Mouse (Mus musculus) thymus, adult 2 months (tissue): ENCODE data around the gene Rasl10a. TPM values are rescaled to one million over a fixed set of nuclear protein-coding genes. Genes with fewer than 3 reads are reported as not detected.

Experiments
- DNase-seq: peaks from one replicate; pipeline ENCODE4 v3.0.0; 2021
- H3K27ac ChIP-seq: fragments of 200-500 bp; 2 replicates; pipeline ENCODE4 v1.5.1; 2012; ENCODE audit warnings: low read length, control low read depth; ENCODE audit not compliant: control insufficient read depth, insufficient read depth
- H3K27me3 ChIP-seq: fragments of 200-500 bp; 2 replicates; pipeline ENCODE4 v1.6.1; 2012; ENCODE audit warnings: mild to moderate bottlenecking, low read length, moderate library complexity, mixed read lengths; ENCODE audit not compliant: control insufficient read depth, insufficient read depth
- H3K36me3 ChIP-seq: fragments of 200-500 bp; 2 replicates; pipeline ENCODE4 v1.6.1; 2012; ENCODE audit warnings: mild to moderate bottlenecking, low read length, moderate library complexity; ENCODE audit not compliant: control insufficient read depth, insufficient read depth
- H3K4me1 ChIP-seq: fragments of 200-500 bp; replicated peaks from 2 replicates; pipeline ENCODE4 v1.6.1; 2012; ENCODE audit warnings: low read length; ENCODE audit not compliant: control insufficient read depth, insufficient read depth
- H3K4me3 ChIP-seq: fragments of 200-500 bp; 2 replicates; pipeline ENCODE4 v1.5.1; 2012; ENCODE audit warnings: mild to moderate bottlenecking, low read length, control low read depth, moderate library complexity; ENCODE audit not compliant: control insufficient read depth, insufficient read depth
- CTCF ChIP-seq: fragments of 200-500 bp; IDR thresholded peaks from 2 replicates; pipeline ENCODE4 v1.5.1; 2012; ENCODE audit warnings: mild to moderate bottlenecking, control low read depth, low read length, moderate library complexity, borderline replicate concordance; ENCODE audit not compliant: control insufficient read depth, poor library complexity, insufficient read depth; ENCODE audit errors: extremely low read depth
- POLR2A ChIP-seq: fragments of 200-500 bp; IDR thresholded peaks from 2 replicates; pipeline ENCODE4 v1.6.1; 2012; ENCODE audit warnings: mild to moderate bottlenecking, low read length, control low read depth, moderate library complexity; ENCODE audit not compliant: control insufficient read depth, poor library complexity, insufficient read depth; ENCODE audit errors: extremely low read depth
- WGBS: fragments of 180-500 bp; shearing (Covaris S2); methylation state at CpG from one replicate; pipeline ENCODE4 v1.1.7; 2018; 5-methylcytosine and 5-hydroxymethylcytosine counted together
- polyA plus RNA-seq: library from polyadenylated mRNA; depleted of rRNA; stranded (reverse); fragments of >200 nt; gene quantifications from 2 replicates; pipeline ENCODE4 v1.2.3, GENCODE M21; 2012; rRNA removed

Rasl10a gene
- polyA plus RNA-seq = 5.1 and 6.5 TPM in 2 replicates

DNA sequence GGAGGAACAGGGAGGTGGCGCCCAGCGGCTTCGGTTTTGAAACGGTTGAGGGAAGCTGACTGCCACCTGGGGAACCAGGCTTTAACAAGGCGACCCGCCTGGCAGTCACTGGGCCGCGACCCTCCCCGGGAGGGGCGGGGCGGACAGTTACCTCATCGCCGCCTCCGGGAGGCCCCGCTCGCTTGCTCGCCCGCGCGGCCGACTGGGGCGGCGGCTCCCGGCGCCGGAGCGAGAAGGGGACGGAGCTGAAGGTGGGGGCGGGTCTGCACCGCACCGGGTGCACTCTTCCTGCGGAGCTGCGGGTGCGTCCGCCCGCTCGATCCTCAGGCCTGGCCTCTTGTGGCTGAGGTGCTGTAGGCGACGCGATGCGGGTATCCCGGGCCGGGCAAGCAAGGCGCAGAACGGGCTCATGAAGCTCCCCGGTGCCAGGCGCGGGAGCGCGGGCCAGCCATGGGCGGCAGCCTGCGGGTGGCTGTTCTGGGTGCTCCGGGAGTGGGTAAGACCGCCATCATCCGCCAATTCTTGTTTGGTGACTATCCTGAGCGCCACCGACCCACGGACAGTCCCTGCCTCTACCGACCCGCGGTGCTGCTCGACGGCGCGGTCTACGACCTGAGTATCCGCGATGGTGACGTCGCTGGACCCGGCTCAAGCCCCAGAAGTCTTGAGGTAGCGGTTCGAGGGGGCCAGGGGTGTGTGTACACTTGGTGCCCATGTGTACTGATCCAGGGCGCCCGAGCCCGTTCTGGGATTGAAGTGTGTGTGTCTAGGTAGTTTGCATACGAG lies at the start of gene Rasl10a:
Rasl10a (plus strand) TSS at position 273 of the 786 bp plus-strand sequence.
- no peak within 1 kb of the TSS for H3K27ac ChIP-seq

DNA sequence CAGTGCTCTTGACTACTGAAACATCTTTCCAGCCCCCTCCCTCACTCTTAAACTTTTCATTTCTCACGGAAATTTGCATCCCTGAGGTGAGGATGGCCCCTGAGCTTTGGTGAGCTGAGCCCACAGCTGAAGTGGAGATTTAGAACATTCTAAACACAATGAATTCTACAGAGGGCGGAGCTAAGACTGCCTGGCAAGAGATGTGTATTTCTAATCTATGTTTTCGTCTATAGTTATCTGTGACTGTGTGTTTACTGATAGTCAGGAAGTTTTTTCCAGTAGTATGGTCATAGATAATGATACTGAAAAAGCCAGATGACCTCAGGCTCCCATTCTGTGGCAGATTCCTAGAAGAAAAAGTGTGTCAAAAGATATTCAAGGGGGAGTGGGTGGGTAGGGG lies 49.1 kb upstream of the Rasl10a start:
- no peak for DNase-seq
- Histone ChIP-seq H3K27ac (no peak overlapping the region), H3K4me1 (no peaks in the 10 kb centered on the region; the same call in 1 of the 2 replicates), H3K36me3 (peaks cover 36% of the 10 kb centered on the region), H3K27me3 (no peaks in the 10 kb centered on the region), H3K4me3 (no peak overlapping the region)
- WGBS = 96% methylated on average over 3 of the region's 3 CpGs
- TF ChIP-seq CTCF (no peak), POLR2A (no peak)

More for the DNA sequence above, at the start of gene Rasl10a:
- TF ChIP-seq POLR2A = no peak
- TF ChIP-seq CTCF = no peak
- 2% methylated on average over 76 of the region's 77 CpGs for WGBS
- H3K27me3 ChIP-seq = peaks cover 33% of the 10 kb centered on the region; the same call in 1 of the 2 replicates
- peaks cover 21% of the 10 kb centered on the region for H3K4me1 ChIP-seq
- DNase-seq = peak; percentile 43
- peak within 1 kb of the TSS; percentile 46 for H3K4me3 ChIP-seq
- no peaks in the 10 kb centered on the region for H3K36me3 ChIP-seq

DNA sequence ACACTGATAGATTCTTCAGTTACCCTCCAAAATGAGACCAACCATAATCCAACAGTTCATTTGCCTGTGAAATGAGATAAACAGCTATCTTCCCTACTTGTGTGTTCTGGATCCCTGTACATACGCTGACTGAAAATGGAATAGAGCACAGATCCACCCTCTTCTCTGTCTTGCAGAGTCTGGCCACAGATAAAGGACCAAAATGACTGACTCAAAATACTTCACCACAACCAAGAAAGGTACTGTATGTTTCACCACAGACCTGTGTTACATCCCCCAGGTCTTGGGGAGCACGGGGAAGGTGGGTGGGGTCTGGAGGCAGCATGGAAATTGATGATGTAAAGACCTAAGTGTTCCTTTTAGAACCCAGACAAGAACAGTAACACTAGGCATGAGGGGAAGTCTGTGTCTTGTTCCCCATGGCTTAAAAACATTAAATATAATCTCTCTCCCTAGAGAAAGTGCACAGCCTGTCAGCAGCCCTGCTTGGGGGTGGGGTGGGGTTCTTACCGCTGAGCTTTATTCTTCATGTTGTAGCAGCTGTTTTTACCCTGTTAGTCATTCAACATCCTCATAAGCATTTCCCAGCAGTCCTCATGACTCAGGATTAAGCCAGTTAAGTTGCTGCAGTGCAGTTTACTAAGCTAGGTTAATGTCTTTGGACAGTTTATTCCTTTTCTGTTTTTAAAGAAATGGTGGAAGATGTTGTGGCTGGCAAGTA lies 48.4 kb upstream of the Rasl10a start:
- 93% methylated on average over 3 of the region's 3 CpGs for WGBS
- no peak for TF ChIP-seq CTCF
- no peak for TF ChIP-seq POLR2A
- no peak for DNase-seq
- Histone ChIP-seq H3K4me3 (no peak overlapping the region), H3K27ac (no peak overlapping the region), H3K27me3 (no peaks in the 10 kb centered on the region), H3K36me3 (peaks cover 42% of the 10 kb centered on the region), H3K4me1 (no peaks in the 10 kb centered on the region; the same call in 1 of the 2 replicates)

DNA sequence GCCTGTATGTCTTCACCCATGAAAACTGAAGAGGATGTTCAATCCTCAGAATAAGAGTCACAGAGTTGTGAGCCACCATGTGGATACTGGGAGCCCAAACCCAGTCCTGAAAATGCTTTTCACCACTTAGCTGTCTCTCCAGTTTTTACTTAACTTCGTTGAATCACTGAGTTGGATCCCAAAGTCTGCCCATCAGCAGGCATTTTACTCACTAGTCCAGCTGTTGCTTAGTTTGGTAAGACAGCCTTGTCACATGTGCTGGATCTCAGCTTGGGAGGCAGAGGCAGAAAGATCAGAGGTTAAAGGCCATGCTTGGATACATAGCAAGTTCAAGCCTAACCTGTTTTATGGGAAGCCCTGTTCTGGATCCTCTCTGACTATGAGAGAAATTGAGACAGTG lies 47.7 kb upstream of the Rasl10a start:
- no peak for DNase-seq
- no peak overlapping the region for H3K4me3 ChIP-seq
- H3K4me1 ChIP-seq = no peaks in the 10 kb centered on the region; the same call in 1 of the 2 replicates
- no peaks in the 10 kb centered on the region for H3K27me3 ChIP-seq
- peaks cover 47% of the 10 kb centered on the region for H3K36me3 ChIP-seq
- no peak for TF ChIP-seq CTCF
- TF ChIP-seq POLR2A = no peak
- H3K27ac ChIP-seq = no peak overlapping the region
- 100% methylated on average over 1 of the region's 1 CpGs for WGBS

DNA sequence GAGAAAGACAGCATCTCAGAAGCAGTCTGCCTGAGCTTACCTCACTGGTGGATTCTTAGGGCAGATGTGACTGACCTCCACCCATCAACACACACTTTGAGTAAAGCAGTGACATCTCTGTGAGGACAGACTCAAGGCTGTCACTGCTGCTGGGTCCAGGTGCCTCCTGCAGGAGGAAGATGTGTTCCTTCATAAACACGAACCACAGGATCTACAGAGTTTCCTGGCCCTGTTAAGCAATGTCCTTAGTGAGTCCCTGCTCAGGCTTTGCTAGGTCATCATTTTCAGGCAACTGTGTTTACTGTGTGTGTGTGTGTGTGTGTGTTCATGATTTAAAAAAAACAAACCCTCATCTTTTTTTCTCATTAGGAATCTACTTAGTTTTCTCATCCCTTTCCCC lies 46.4 kb upstream of the Rasl10a start:
- WGBS = 91% methylated on average over 1 of the region's 1 CpGs
- H3K27ac ChIP-seq = no peak overlapping the region
- H3K4me1 ChIP-seq = no peaks in the 10 kb centered on the region; the same call in 1 of the 2 replicates
- no peak for DNase-seq
- TF ChIP-seq CTCF = no peak
- TF ChIP-seq POLR2A = no peak
- no peak overlapping the region for H3K4me3 ChIP-seq
- peaks cover 55% of the 10 kb centered on the region for H3K36me3 ChIP-seq
- H3K27me3 ChIP-seq = no peaks in the 10 kb centered on the region

DNA sequence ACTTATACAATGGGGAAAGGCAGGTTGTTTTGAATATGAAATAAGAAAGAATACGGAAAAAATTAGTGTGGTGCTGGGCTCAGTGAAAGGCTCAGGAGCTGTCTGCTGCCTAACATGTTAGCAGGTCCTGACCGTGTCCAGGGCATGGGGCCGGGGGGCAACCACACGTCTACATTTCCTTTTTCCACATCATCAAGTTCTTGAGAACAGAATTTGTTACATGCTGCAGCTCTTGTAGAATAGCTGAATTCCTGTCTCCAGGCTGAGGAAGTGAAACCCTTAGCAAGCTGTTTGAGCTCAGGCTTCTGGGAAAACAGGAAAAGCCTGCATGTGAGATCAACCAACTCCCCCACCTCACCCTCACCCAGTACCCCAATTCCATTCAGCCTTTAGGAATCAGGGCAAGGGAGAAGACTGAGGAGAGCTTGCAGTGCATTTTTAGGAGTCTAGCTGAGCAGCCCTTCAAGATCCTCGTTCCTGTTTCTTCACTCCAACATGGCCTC lies 45.7 kb upstream of the Rasl10a start:
- TF ChIP-seq POLR2A (no peak), CTCF (no peak)
- DNase-seq = no peak
- Histone ChIP-seq H3K4me3 (no peak overlapping the region), H3K27me3 (no peaks in the 10 kb centered on the region), H3K36me3 (peaks cover 63% of the 10 kb centered on the region), H3K4me1 (no peaks in the 10 kb centered on the region; the same call in 1 of the 2 replicates), H3K27ac (no peak overlapping the region)
- WGBS = 93% methylated on average over 5 of the region's 5 CpGs
